Mouse (Mus musculus): ENCODE measurements around the gene Chd4.
A peak's percentile ranks its signal among the peaks of the same experiment; 100 is the strongest.
"Not testable (repeated sequence)": the region's sequence is repeated elsewhere in the genome, so short reads cannot be mapped to it uniquely, and the experiment has no call there.

The Chd4 gene

GRCm38 (mm10) chr6:125160558-125160853 lies 64.7 kb downstream of the Chd4 start:
- no peak for DNase-seq (ENCODE audit: low read depth in 1 of 2, low spot score in 2 of 2)

- DNase-seq (ENCODE audit: low read depth in 1 of 2, low spot score in 2 of 2) = no peak
These were observed 65.3 kb downstream of the Chd4 start for GRCm38 (mm10) chr6:125160854-125161760.

- peak in 1 of 2 experiments; percentile 62 for DNase-seq (ENCODE audit: low read depth in 1 of 2, low spot score in 2 of 2)
These were observed 66.2 kb downstream of the Chd4 start for GRCm38 (mm10) chr6:125161971-125162370.

DNA sequence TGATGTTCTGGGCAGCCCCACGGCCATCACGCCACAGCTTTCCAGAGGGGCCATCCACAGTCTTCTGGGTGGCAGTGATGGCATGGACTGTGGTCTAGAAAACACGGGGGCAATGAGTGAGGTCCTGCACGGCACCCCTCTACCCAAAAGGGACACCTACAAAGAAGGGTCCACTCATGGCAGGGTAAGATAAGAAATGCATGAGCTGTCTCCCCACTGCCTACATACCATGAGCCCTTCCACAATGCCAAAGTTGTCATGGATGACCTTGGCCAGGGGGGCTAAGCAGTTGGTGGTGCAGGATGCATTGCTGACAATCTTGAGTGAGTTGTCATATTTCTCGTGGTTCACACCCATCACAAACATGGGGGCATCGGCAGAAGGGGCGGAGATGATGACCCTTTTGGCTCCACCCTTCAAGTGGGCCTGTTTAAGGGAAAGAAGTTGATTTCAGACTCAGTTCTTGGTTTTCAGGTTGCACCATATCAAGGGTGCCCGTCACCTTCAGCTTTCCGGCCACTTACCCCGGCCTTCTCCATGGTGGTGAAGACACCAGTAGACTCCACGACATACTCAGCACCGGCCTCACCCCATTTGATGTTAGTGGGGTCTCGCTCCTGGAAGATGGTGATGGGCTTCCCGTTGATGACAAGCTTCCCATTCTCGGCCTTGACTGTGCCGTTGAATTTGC lies 67.0 kb downstream of the Chd4 start:
- DNase-seq (ENCODE audit: low read depth in 1 of 2, low spot score in 2 of 2) = not testable (repeated sequence)

- no peak for DNase-seq (ENCODE audit: low read depth in 1 of 2, low spot score in 2 of 2)
These were observed 68.2 kb downstream of the Chd4 start for GRCm38 (mm10) chr6:125163801-125164657.

- DNase-seq (ENCODE audit: low read depth in 1 of 2, low spot score in 2 of 2) = peak; percentile 50 to 65
These were observed 69.0 kb downstream of the Chd4 start for GRCm38 (mm10) chr6:125164672-125165327.

DNA sequence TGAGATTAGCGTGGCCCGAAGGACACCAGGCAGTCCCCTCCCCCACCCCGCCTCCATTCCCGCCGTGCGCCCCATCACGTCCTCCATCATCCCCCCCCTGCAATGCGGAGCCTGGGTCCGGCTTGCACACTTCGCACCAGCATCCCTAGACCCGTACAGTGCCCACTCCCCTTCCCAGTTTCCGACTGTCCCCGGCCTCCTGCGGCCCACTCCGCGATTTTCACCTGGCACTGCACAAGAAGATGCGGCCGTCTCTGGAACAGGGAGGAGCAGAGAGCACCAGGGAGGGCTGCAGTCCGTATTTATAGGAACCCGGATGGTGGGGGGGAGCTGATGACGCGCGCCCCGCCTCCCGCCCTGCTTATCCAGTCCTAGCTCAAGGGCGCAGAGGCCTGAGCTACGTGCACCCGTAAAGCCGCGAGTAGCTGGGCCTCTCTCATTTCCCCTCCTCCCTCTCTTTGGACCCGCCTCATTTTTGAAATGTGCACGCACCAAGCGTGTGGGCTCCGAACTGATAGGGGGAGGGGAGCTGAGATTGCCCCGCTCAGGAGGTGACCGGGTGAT lies 69.6 kb downstream of the Chd4 start:
- peak; percentile 90 to 95 for DNase-seq (ENCODE audit: low read depth in 1 of 2, low spot score in 2 of 2)

GRCm38 (mm10) chr6:125166051-125166751 lies 70.4 kb downstream of the Chd4 start, which contains the start of gene Gapdh:
TSS of gene Gapdh (minus strand) at chr6:125166467.
- no peak for DNase-seq (ENCODE audit: low read depth in 1 of 2, low spot score in 2 of 2)

DNA sequence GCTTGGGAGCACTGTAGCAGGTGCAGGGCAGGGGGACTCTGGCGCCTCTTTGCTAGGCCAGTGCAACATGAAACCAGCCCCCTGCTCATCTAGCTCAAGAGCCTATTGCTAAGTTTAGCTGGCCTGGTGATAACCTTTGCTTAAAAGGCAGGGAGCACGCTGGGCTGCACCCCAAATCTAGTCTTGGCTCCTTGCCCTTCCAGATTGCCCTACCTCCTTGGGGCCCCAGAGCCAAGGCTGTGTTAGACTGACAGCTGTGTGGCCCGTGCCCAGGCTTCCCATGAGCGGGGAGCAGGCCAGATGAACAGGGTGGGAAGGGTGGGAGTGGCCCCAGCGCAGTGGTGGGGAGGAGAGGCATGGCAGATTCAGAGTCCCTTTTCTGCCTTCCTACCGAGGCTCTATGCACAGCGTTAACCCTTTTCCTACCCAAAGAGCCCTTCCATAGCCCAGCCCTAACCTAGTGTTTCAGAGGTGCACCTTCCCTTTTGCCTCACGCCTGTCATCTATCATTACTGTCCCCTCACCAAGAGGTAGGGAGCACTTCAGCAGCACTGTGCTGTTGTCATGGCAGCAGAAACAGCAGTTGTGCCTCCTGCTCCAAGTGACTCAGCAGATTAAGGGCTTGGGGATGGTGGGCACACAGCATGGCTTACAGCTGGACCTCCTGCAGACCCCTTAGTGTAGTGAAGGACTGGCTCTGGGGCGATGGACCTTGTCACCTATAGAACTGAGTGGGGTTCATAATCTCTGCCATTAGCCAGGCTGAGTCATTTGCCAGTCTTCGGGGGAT lies 71.3 kb downstream of the Chd4 start:
- no peak for DNase-seq (ENCODE audit: low read depth in 1 of 2, low spot score in 2 of 2)

DNA sequence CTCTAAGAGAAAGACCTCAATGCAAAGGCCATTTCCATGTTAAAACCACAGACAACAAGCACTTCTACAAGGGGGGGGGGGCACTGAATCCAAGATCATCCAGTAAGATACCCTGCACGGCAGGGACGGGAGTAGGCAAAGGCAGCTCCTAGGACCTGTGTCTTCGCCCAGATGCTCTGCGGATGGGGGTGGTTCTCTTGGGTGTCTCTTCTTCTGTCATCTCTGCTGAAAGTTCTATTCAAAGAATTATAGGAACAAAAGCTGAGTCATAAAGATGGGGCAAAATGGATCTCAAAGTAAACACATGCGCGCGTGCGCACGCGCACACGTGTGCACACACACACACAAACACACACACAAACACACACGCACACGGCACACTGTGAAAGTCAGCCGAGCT lies 72.3 kb downstream of the Chd4 start:
- no peak for DNase-seq (ENCODE audit: low read depth in 1 of 2, low spot score in 2 of 2)

DNA sequence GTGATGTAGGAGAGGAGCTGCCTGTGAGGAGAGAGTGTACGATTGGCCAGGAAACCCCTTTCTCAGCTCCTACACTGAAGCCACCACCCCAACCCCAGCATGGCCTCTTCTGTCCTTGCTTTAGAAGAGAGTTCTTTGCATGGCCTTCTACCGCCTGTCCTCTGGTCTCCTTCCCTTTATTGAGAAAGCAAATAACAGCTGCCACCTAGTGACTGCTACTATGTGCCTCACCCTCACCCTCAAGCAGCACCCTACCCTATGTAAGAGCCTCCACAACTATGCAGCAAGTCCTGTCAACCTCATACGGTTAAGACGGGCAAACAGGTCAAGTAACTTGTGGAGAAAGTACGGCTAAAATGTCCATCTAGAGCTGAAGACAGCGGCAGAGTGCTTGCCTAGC lies 74.4 kb downstream of the Chd4 start:
- no peak for DNase-seq (ENCODE audit: low read depth in 1 of 2, low spot score in 2 of 2)

GRCm38 (mm10) chr6:125172474-125172873 lies 76.7 kb downstream of the Chd4 start:
- DNase-seq (ENCODE audit: low read depth in 1 of 2, low spot score in 2 of 2) = no peak

DNA sequence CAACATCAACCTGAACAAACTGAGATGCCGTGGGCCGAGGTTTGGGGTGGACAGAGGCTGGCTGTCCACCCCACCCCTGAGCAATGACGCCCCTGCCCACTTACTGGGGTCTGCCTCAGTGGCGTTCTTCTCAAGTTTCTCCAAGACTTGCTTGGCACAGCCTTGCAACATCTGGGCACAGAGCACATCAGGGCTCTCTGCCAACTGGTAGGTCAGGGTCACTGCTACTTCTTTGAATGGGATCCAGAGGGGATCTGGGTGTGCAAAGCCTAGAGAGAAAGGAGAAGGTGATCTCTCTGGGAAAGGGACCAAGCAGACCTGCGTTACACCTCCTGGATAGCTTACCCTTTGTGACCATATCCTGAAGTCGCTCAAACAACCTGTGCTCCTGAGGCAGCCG lies 77.5 kb downstream of the Chd4 start:
- DNase-seq (ENCODE audit: low read depth in 1 of 2, low spot score in 2 of 2) = no peak

GRCm38 (mm10) chr6:125175469-125175868 lies 79.7 kb downstream of the Chd4 start:
- DNase-seq (ENCODE audit: low read depth in 1 of 2, low spot score in 2 of 2) = no peak

- DNase-seq (ENCODE audit: low read depth in 1 of 2, low spot score in 2 of 2) = no peak
These were observed 83.8 kb downstream of the Chd4 start for GRCm38 (mm10) chr6:125179601-125180000.
